ENCODE assay signal across 8 mouse cellular contexts in the genomic region with DNA sequence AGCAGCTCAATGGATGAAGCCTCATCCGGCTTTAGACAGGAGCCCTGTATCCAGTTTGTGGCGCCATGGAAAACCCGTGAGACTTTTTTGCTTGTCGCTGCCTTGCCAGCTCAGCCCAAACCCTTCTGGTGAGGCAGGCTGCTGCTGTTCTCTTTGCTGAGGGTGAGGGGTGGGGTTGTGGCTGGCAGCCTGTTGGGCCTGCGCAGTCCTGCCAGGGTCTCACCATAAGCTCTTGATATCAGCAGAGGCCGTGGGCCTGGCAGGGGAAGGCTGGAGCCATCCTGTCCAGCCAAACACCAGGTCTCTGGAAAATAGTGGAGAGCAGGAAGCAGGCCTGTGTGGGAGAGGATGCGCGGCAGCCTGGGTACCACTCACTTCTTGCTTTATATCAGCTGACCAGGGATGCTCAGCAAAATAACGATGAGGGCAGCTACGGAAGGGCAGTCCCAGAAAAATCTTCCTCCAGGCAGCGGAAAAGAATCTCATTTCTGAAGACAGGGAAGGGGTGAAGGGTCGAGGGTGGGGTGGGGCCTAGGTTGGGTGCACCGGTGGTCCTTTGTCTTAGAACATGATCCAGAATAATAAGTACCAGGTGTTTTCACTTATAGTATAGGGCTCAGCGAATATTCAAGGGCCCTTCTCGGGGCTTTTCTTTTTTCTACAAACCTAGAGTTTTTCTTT.
DNase-seq lines count a peak whose midpoint lies in the region; ATAC-seq and TF ChIP-seq lines count a peak whose summit lies in the region.

No protein-coding gene starts in this region.

- H3K4me2 ChIP-seq in midbrain, embryonic 13.5 days (replicated peaks): no peak overlapping the region

- no peak for TF ChIP-seq CTCF in cerebellum, adult 2 months (IDR thresholded peaks at IDR 0.05; ENCODE audit: borderline replicate concordance, insufficient read depth, low read depth, low read length)

- 0 out of 2 replicates have a peak overlapping the region, but pooled peaks have one; percentile 4 for H3K27ac ChIP-seq in cerebellum, adult 2 months (ENCODE audit: insufficient read depth, low read length)
- H3K27ac ChIP-seq in midbrain, embryonic 10.5 days (replicated peaks): peak overlapping the region; percentile 71; the same call in 1 of the 2 replicates
- H3K27ac ChIP-seq in midbrain, embryonic 13.5 days: no peak overlapping the region

- H3K36me3 ChIP-seq in midbrain, embryonic 10.5 days: no peaks in the 10 kb centered on the region
- H3K36me3 ChIP-seq in midbrain, embryonic 13.5 days: no peaks in the 10 kb centered on the region

- no peaks in the 10 kb centered on the region for H3K27me3 ChIP-seq in cerebellum, adult 2 months (ENCODE audit: control insufficient read depth, insufficient read depth, low read length)
- peaks cover 5% of the 10 kb centered on the region; the same call in 1 of the 2 replicates for H3K27me3 ChIP-seq in midbrain, embryonic 10.5 days (ENCODE audit: low read depth, poor library complexity, severe bottlenecking)
- H3K27me3 ChIP-seq in midbrain, embryonic 13.5 days: no peaks in the 10 kb centered on the region

- H3K4me1 ChIP-seq in cerebellum, adult 2 months (ENCODE audit: control insufficient read depth, insufficient read depth, low read length): peaks cover 7% of the 10 kb centered on the region
- H3K4me1 ChIP-seq in midbrain, embryonic 10.5 days: peaks cover 17% of the 10 kb centered on the region
- H3K4me1 ChIP-seq in midbrain, embryonic 13.5 days (replicated peaks): peaks cover 17% of the 10 kb centered on the region; the same call in 1 of the 2 replicates

- 46% methylated on average over 15 of the region's 15 CpGs for WGBS in cerebellum, adult 2 months
- WGBS in midbrain, embryonic 10.5 days: 69% methylated on average over 15 of the region's 15 CpGs
- 60% methylated on average over 15 of the region's 15 CpGs for WGBS in midbrain, embryonic 13.5 days

- no peak for ATAC-seq in cerebellum, adult (ENCODE audit: insufficient number of reproducible peaks, low FRiP score, low TSS enrichment)
- no peak for ATAC-seq in midbrain, embryonic 13.5 days

- H3K9me3 ChIP-seq in midbrain, embryonic 10.5 days (replicated peaks): no peaks in the 10 kb centered on the region
- H3K9me3 ChIP-seq in midbrain, embryonic 13.5 days: no peaks in the 10 kb centered on the region

- peak; percentile 26 to 48 for DNase-seq in cerebellum, adult 2 months
- no peak for DNase-seq in midbrain, embryonic 10.5 days (ENCODE audit: low spot score)
- DNase-seq in layer of hippocampus, postnatal 14 days (ENCODE audit: low spot score in 2 of 2): peak; percentile 76 to 88
- peak; percentile 64 for DNase-seq in right cerebral cortex, postnatal 25 days
- no peak for DNase-seq in spleen, postnatal 4 days (ENCODE audit: low spot score in 2 of 2)
- no peak for DNase-seq in ovary, postnatal 36 days (ENCODE audit: low spot score)

- no peak overlapping the region for H3K9ac ChIP-seq in midbrain, embryonic 13.5 days (replicated peaks)

- no peak overlapping the region for H3K4me3 ChIP-seq in cerebellum, adult 2 months (replicated peaks; ENCODE audit: insufficient read depth, low read depth, low read length)
- H3K4me3 ChIP-seq in midbrain, embryonic 10.5 days: no peak overlapping the region
- H3K4me3 ChIP-seq in midbrain, embryonic 13.5 days (replicated peaks): no peak overlapping the region

- TF ChIP-seq POLR2A in cerebellum, adult 2 months (IDR thresholded peaks at IDR 0.05; ENCODE audit: borderline replicate concordance, insufficient read depth, low read length): no peak

Comparison
In these comparisons a context has a peak if more than half of its experiments do, and no peak if none do; other contexts are left out.
1. DNase-seq: peak in cerebellum, adult 2 months (2 of 2), layer of hippocampus, postnatal 14 days (2 of 2) and right cerebral cortex, postnatal 25 days (single experiment); none in midbrain, embryonic 10.5 days (single experiment), spleen, postnatal 4 days (0 of 2) and ovary, postnatal 36 days (single experiment).